Mouse (Mus musculus) cerebellum, postnatal 14 days (tissue): ENCODE measurements at regions not wholly inside any gene's neighbourhood (a gene's known extent, or its start where the extent isn't known, plus 50 kb on each side); places are given as distances from the start of the nearest gene placed in this dataset.
A peak's percentile ranks its signal among the peaks of the same experiment; 100 is the strongest.
"Not testable (repeated sequence)": the region's sequence is repeated elsewhere in the genome, so short reads cannot be mapped to it uniquely, and the experiment has no call there.

Experiments used
- DNase-seq, 2 experiments: peaks; one replicate each; pipeline ENCODE4 v3.0.0; 2021; ENCODE audit warnings: mixed read lengths in 2 of 2

- DNase-seq, result not testable (repeated sequence)
Measured at GRCm38 (mm10) chr15:19980625-19981024, 468.4 kb upstream of the Cdh12 start.

GRCm38 (mm10) chr15:19985001-19985400 is 464.1 kb upstream of the Cdh12 start:
- DNase-seq, result not testable (repeated sequence)

GRCm38 (mm10) chr15:20031772-20032171 is 417.3 kb upstream of the Cdh12 start:
- DNase-seq, result peak in 1 of 2 experiments; percentile 7

- DNase-seq, result no peak
Measured at GRCm38 (mm10) chr15:20034382-20034781, 414.7 kb upstream of the Cdh12 start.

- DNase-seq, result peak; percentile 50 to 55
Measured at GRCm38 (mm10) chr15:20038550-20039435, 410.3 kb upstream of the Cdh12 start.

- peak; percentile 8 to 33 for DNase-seq
Measured at GRCm38 (mm10) chr15:20040041-20040440, 409.0 kb upstream of the Cdh12 start.

- no peak for DNase-seq
Measured at GRCm38 (mm10) chr15:20084958-20085357, 364.1 kb upstream of the Cdh12 start.

GRCm38 (mm10) chr15:20089780-20090179 is 359.3 kb upstream of the Cdh12 start:
- no peak for DNase-seq

GRCm38 (mm10) chr15:20090522-20090921 is 358.5 kb upstream of the Cdh12 start:
- no peak for DNase-seq

- DNase-seq, result no peak
Measured at GRCm38 (mm10) chr15:20095764-20096163, 353.3 kb upstream of the Cdh12 start.

- no peak for DNase-seq
Measured at GRCm38 (mm10) chr15:20119518-20119917, 329.5 kb upstream of the Cdh12 start.

- DNase-seq, result peak in 1 of 2 experiments; percentile 9
Measured at GRCm38 (mm10) chr15:20123586-20123985, 325.5 kb upstream of the Cdh12 start.

GRCm38 (mm10) chr15:20135893-20136570 is 313.0 kb upstream of the Cdh12 start:
- peak; percentile 26 to 51 for DNase-seq

GRCm38 (mm10) chr15:20151910-20152309 is 297.2 kb upstream of the Cdh12 start:
- no peak for DNase-seq
